Mouse (Mus musculus) hindbrain, embryonic 15.5 days (tissue): ENCODE measurements around the gene Bcorl1. TPM values are rescaled to one million over a fixed set of nuclear protein-coding genes. Genes with fewer than 3 reads are reported as not detected.

Experiments
- ATAC-seq: fragments of 200-750 bp; cut with Nextera tagmentation; 2 replicates; pipeline ENCODE4 v1.8.0; 2017; ENCODE audit warnings: low read depth, moderate number of reproducible peaks, moderate TSS enrichment; ENCODE audit not compliant: low FRiP score
- H3K27ac ChIP-seq: fragments of 300-500 bp; sonication (generic); replicated peaks from 2 replicates; pipeline ENCODE4 v1.5.1; 2015; ENCODE audit warnings: mild to moderate bottlenecking, inconsistent platforms
- H3K27me3 ChIP-seq: fragments of 300-500 bp; sonication (generic); 2 replicates; pipeline ENCODE4 v1.6.1; 2015; ENCODE audit warnings: control low read depth, inconsistent platforms
- H3K36me3 ChIP-seq: fragments of 300-500 bp; sonication (generic); 2 replicates; pipeline ENCODE4 v1.6.1; 2015; ENCODE audit warnings: control low read depth, inconsistent platforms
- H3K4me1 ChIP-seq: fragments of 300-500 bp; sonication (generic); replicated peaks from 2 replicates; pipeline ENCODE4 v1.6.1; 2015; ENCODE audit warnings: control low read depth, inconsistent platforms
- H3K4me2 ChIP-seq: fragments of 300-500 bp; sonication (generic); 2 replicates; pipeline ENCODE4 v1.6.1; 2015; ENCODE audit warnings: moderate library complexity, mild to moderate bottlenecking, inconsistent platforms
- H3K4me3 ChIP-seq: fragments of 300-500 bp; sonication (generic); 2 replicates; pipeline ENCODE4 v1.5.1; 2015; ENCODE audit warnings: mild to moderate bottlenecking, inconsistent platforms
- H3K9ac ChIP-seq: fragments of 300-500 bp; sonication (generic); 2 replicates; pipeline ENCODE4 v1.6.1; 2015; ENCODE audit warnings: inconsistent platforms
- H3K9me3 ChIP-seq: fragments of 300-500 bp; sonication (generic); 2 replicates; pipeline ENCODE4 v1.6.1; 2016; ENCODE audit warnings: control low read depth, inconsistent platforms
- WGBS: fragments of 180-500 bp; shearing (Covaris S2); methylation state at CpG from one replicate; pipeline ENCODE4 v1.1.7; 2015; 5-methylcytosine and 5-hydroxymethylcytosine counted together
- polyA plus RNA-seq: library from polyadenylated mRNA; unstranded; fragments of >200 nt; fragmentation: Nextera tagmentation; extraction: Ambion mirVana; gene quantifications from 2 replicates; pipeline ENCODE4 v1.2.1, GENCODE M21; 2015

Bcorl1 gene
- polyA plus RNA-seq, 1 experiment from 2014 or later: 6.7 TPM

- peak overlapping the region; percentile 61 for H3K4me3 ChIP-seq
- peak overlapping the region; percentile 83 for H3K27ac ChIP-seq
- ATAC-seq: peak; percentile 95
- H3K9ac ChIP-seq: peak overlapping the region; percentile 63
- no peaks in the 10 kb centered on the region for H3K9me3 ChIP-seq
- H3K27me3 ChIP-seq: no peaks in the 10 kb centered on the region
- H3K4me1 ChIP-seq: peaks cover 18% of the 10 kb centered on the region
- H3K36me3 ChIP-seq: no peaks in the 10 kb centered on the region
- H3K4me2 ChIP-seq: peak overlapping the region; percentile 72
- 12% methylated on average over 30 of the region's 36 CpGs for WGBS
Measured at GRCm38 (mm10) chrX:48343461-48343952, 2.3 kb downstream of the Bcorl1 start.

- WGBS: 21% methylated on average over 29 of the region's 30 CpGs
- H3K27ac ChIP-seq: peak overlapping the region; percentile 83
Measured at GRCm38 (mm10) chrX:48343966-48344642, 2.9 kb downstream of the Bcorl1 start.

GRCm38 (mm10) chrX:48344643-48345384 is 3.7 kb downstream of the Bcorl1 start:
- H3K4me2 ChIP-seq: peak overlapping the region; percentile 72
- WGBS: 29% methylated on average over 12 of the region's 61 CpGs
- H3K4me3 ChIP-seq: peak overlapping the region; percentile 61
- peaks cover 18% of the 10 kb centered on the region for H3K4me1 ChIP-seq
- peak overlapping the region; percentile 63 for H3K9ac ChIP-seq
- peak overlapping the region; percentile 83 for H3K27ac ChIP-seq
- no peaks in the 10 kb centered on the region for H3K27me3 ChIP-seq
- ATAC-seq: no peak
- H3K36me3 ChIP-seq: no peaks in the 10 kb centered on the region
- no peaks in the 10 kb centered on the region for H3K9me3 ChIP-seq

More at GRCm38 (mm10) chrX:48343966-48344642, 2.9 kb downstream of the Bcorl1 start:
- no peaks in the 10 kb centered on the region for H3K9me3 ChIP-seq
- no peaks in the 10 kb centered on the region for H3K36me3 ChIP-seq
- ATAC-seq: peak; percentile 0
- peak overlapping the region; percentile 72 for H3K4me2 ChIP-seq
- no peaks in the 10 kb centered on the region for H3K27me3 ChIP-seq
- H3K9ac ChIP-seq: peak overlapping the region; percentile 63
- H3K4me1 ChIP-seq: peaks cover 18% of the 10 kb centered on the region
- H3K4me3 ChIP-seq: peak overlapping the region; percentile 61

GRCm38 (mm10) chrX:48345385-48345932 is 4.3 kb downstream of the Bcorl1 start:
- ATAC-seq: no peak

GRCm38 (mm10) chrX:48355346-48355745 is 14.2 kb downstream of the Bcorl1 start:
- 86% methylated on average over 6 of the region's 6 CpGs for WGBS
- Histone ChIP-seq H3K4me1 (no peaks in the 10 kb centered on the region), H3K4me2 (no peak overlapping the region), H3K27me3 (no peaks in the 10 kb centered on the region), H3K9me3 (no peaks in the 10 kb centered on the region), H3K4me3 (no peak overlapping the region), H3K27ac (no peak overlapping the region), H3K36me3 (no peaks in the 10 kb centered on the region), H3K9ac (no peak overlapping the region)
- ATAC-seq: no peak

More at GRCm38 (mm10) chrX:48345385-48345932, 4.3 kb downstream of the Bcorl1 start:
- Histone ChIP-seq H3K27me3 (no peaks in the 10 kb centered on the region), H3K4me1 (peaks cover 18% of the 10 kb centered on the region), H3K36me3 (no peaks in the 10 kb centered on the region), H3K4me2 (peak overlapping the region; percentile 72), H3K4me3 (peak overlapping the region; percentile 61), H3K27ac (peak overlapping the region; percentile 67), H3K9me3 (no peaks in the 10 kb centered on the region), H3K9ac (peak overlapping the region; percentile 63)
- WGBS: 24% methylated on average over 23 of the region's 45 CpGs

GRCm38 (mm10) chrX:48365836-48366577 is 24.8 kb downstream of the Bcorl1 start:
- Histone ChIP-seq H3K27me3 (no peaks in the 10 kb centered on the region), H3K4me2 (0 out of 2 replicates have a peak overlapping the region, but pooled peaks have one; percentile 6), H3K36me3 (peaks cover 6% of the 10 kb centered on the region; the same call in 1 of the 2 replicates), H3K4me1 (no peaks in the 10 kb centered on the region), H3K9ac (no peak overlapping the region), H3K27ac (no peak overlapping the region), H3K9me3 (no peaks in the 10 kb centered on the region), H3K4me3 (no peak overlapping the region)
- 45% methylated on average over 15 of the region's 15 CpGs for WGBS
- ATAC-seq: no peak

- WGBS: 91% methylated on average over 9 of the region's 9 CpGs
- Histone ChIP-seq H3K9ac (no peak overlapping the region), H3K27ac (no peak overlapping the region), H3K9me3 (no peaks in the 10 kb centered on the region), H3K4me2 (no peak overlapping the region), H3K36me3 (peaks cover 8% of the 10 kb centered on the region; the same call in 1 of the 2 replicates), H3K4me3 (no peak overlapping the region), H3K4me1 (no peaks in the 10 kb centered on the region), H3K27me3 (no peaks in the 10 kb centered on the region)
- ATAC-seq: no peak
Measured at GRCm38 (mm10) chrX:48367841-48368240, 26.7 kb downstream of the Bcorl1 start.

- 48% methylated on average over 7 of the region's 7 CpGs for WGBS
- peaks cover 23% of the 10 kb centered on the region for H3K36me3 ChIP-seq
- no peak overlapping the region for H3K27ac ChIP-seq
- no peak overlapping the region for H3K4me3 ChIP-seq
- no peaks in the 10 kb centered on the region for H3K27me3 ChIP-seq
- no peak overlapping the region for H3K4me2 ChIP-seq
- ATAC-seq: no peak
- H3K4me1 ChIP-seq: no peaks in the 10 kb centered on the region
- no peaks in the 10 kb centered on the region for H3K9me3 ChIP-seq
- H3K9ac ChIP-seq: no peak overlapping the region
Measured at GRCm38 (mm10) chrX:48383643-48384042, 42.5 kb downstream of the Bcorl1 start.

- Histone ChIP-seq H3K4me1 (no peaks in the 10 kb centered on the region), H3K4me3 (no peak overlapping the region), H3K27me3 (no peaks in the 10 kb centered on the region), H3K36me3 (peaks cover 32% of the 10 kb centered on the region), H3K9me3 (no peaks in the 10 kb centered on the region), H3K9ac (no peak overlapping the region), H3K4me2 (no peak overlapping the region), H3K27ac (no peak overlapping the region; the same call in 1 of the 2 replicates)
- WGBS: 27% methylated on average over 4 of the region's 4 CpGs
- ATAC-seq: peak; percentile 61; the same call in 1 of the 2 replicates
Measured at GRCm38 (mm10) chrX:48385927-48386326, 44.8 kb downstream of the Bcorl1 start.

GRCm38 (mm10) chrX:48389380-48389779 is 48.2 kb downstream of the Bcorl1 start:
- Histone ChIP-seq H3K27ac (no peak overlapping the region), H3K27me3 (no peaks in the 10 kb centered on the region), H3K4me3 (no peak overlapping the region), H3K4me2 (no peak overlapping the region), H3K9me3 (no peaks in the 10 kb centered on the region), H3K36me3 (peaks cover 37% of the 10 kb centered on the region), H3K4me1 (no peaks in the 10 kb centered on the region), H3K9ac (no peak overlapping the region)
- no peak for ATAC-seq
- WGBS: 85% methylated on average over 6 of the region's 6 CpGs

GRCm38 (mm10) chrX:48399994-48400393 is 58.8 kb downstream of the Bcorl1 start:
- Histone ChIP-seq H3K27me3 (no peaks in the 10 kb centered on the region), H3K9ac (no peak overlapping the region), H3K4me3 (no peak overlapping the region), H3K4me1 (no peaks in the 10 kb centered on the region), H3K36me3 (peaks cover 18% of the 10 kb centered on the region), H3K27ac (no peak overlapping the region), H3K9me3 (no peaks in the 10 kb centered on the region), H3K4me2 (no peak overlapping the region)
- ATAC-seq: no peak
- 80% methylated on average over 4 of the region's 4 CpGs for WGBS
